Mouse (Mus musculus): ENCODE results near the gene Gm3371.
"Not testable (repeated sequence)": the region's sequence is repeated elsewhere in the genome, so short reads cannot be mapped to it uniquely, and the experiment has no call there.

Gm3371 gene

GRCm38 (mm10) chr14:44410588-44410987 lies at the start of gene Gm3371:
Gm3371 (minus strand) TSS chr14:44410688.
- in situ Hi-C loops (cut with MboI; ENCODE audit: low sequenced_read_pairs): not testable (repeated sequence)

GRCm38 (mm10) chr14:44433335-44433734 lies 22.8 kb upstream of the Gm3371 start, which contains the start of gene Gm8232:
Gm8232 (plus strand) TSS chr14:44433635.
- in situ Hi-C loops (cut with MboI; ENCODE audit: low sequenced_read_pairs): not testable (repeated sequence)

GRCm38 (mm10) chr14:44384233-44384632 lies 26.3 kb downstream of the Gm3371 start:
- in situ Hi-C loops (cut with MboI; ENCODE audit: low sequenced_read_pairs): not testable (repeated sequence)

GRCm38 (mm10) chr14:44365057-44365456 lies 45.4 kb downstream of the Gm3371 start, which contains the start of gene Gm8229:
Gm8229 (plus strand) TSS chr14:44365357.
- in situ Hi-C loops (cut with MboI; ENCODE audit: low sequenced_read_pairs): not testable (repeated sequence)

DNA sequence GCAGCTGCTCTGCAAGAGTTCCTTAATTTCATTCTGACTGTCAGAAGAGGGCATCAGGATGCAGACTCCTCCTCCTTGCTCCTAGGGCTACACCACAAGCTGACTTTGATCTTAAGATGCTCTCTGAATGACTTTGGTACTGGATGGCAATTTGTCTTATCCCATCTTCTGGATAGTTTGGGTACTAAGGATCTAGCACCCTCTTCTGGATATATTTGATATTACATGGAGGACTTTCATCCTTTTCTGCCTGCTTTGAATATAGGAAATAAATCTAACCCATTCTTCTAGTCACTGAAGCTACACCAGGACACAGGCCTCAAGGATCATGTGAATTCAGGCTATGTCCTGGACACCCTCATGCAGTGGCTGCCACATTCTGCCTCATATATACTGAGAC lies 48.2 kb downstream of the Gm3371 start:
- in situ Hi-C loops (cut with MboI; ENCODE audit: low sequenced_read_pairs): not testable (repeated sequence)

GRCm38 (mm10) chr14:44361416-44361815 lies 49.1 kb downstream of the Gm3371 start:
- in situ Hi-C loops (cut with MboI; ENCODE audit: low sequenced_read_pairs): not testable (repeated sequence)

All from CH12F3 (cell line).